Mouse (Mus musculus) testis, adult 2 months (tissue): Measurements from ENCODE around the gene Srarp.

Source experiments
- CTCF ChIP-seq: fragments of 200-500 bp; IDR thresholded peaks from 2 replicates; pipeline ENCODE4 v1.5.1; 2012; ENCODE audit warnings: low read depth, mild to moderate bottlenecking, inconsistent platforms, low read length, moderate library complexity; ENCODE audit not compliant: control insufficient read depth, insufficient read depth, insufficient replicate concordance
- POLR2A ChIP-seq: fragments of 200-500 bp; IDR thresholded peaks from 2 replicates; pipeline ENCODE4 v1.6.1; 2012; ENCODE audit warnings: low read depth, mild to moderate bottlenecking, inconsistent platforms, low read length, moderate library complexity; ENCODE audit not compliant: control insufficient read depth

DNA sequence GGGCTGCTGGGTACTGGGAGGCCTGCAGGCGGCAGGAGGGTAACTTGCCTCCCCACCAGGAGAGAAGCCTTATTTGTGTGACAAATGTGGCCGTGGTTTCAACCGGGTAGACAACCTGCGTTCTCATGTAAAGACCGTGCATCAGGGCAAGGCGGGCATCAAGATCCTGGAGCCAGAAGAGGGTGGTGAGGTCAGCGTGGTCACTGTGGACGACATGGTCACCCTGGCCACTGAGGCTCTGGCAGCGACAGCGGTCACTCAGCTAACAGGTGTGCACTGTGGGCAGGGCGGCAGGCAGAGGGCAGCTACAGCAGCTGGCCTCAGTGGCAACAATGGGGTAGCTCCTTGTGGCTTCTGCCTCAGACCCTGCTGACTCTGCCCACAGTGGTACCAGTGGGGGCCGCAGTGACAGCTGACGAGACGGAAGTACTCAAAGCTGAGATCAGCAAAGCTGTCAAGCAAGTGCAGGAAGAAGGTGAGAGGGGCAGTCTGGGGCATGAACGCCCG, 30.4 kb upstream of the Srarp start:
- TF ChIP-seq POLR2A: no peak
- no peak for TF ChIP-seq CTCF
